Mouse (Mus musculus): Measurements from ENCODE around the gene Lmcd1.

Gene Lmcd1

GRCm38 (mm10) chr6:112360676-112361075 lies 87.1 kb downstream of the Lmcd1 start:
- peak; percentile 29 to 62 for DNase-seq (ENCODE audit: low spot score in 2 of 2)

DNA sequence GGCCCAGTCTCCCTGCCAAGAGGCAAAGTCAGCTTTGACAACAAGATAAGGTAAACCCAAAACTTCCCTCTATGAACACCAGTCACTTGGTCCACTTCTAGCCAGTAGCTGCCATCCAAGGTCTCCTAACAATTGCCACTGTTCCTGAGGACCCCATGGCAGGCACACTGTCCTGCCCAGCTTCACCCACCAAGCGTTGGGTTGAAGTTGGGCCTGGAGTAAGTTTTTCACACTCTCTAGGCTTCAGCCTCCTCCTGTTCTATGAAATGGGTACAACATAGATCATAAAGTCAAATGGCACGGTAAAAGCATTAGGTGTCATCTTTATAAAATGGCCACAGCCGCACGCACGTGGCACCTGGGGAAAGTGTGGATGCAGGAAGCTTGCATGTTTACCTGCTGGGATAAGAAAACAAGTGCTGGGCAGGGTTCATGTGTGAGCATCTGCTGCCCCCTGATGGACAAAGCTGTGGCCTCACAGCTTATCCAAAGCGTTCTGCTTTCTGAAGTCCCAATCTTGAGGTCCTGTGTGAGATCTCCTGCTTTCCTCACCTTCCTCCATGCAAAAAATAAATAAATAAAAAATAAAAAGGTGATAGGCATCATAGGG lies 88.9 kb downstream of the Lmcd1 start:
- peak; percentile 72 to 80 for DNase-seq (ENCODE audit: low spot score in 2 of 2)

DNA sequence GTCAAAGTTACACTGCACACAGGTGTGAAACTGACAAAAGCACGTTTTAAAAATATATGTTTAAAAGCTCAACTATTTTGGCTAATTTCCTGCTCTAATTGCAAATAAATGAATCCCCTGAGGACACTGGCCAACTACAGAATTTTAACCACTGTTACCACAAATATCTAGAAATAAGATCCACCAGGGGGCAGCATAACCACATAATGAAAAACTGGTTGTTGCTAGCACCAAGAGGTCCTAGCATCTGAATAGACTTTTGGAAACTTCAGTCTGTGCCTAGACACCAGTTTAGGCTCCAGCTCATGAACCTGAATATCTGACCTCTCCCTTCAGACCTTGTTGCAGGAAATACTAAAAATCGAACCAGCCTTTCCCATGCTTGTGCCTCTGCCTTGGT lies 91.0 kb downstream of the Lmcd1 start:
- DNase-seq (ENCODE audit: low spot score in 2 of 2), result peak in 1 of 2 experiments; percentile 55

- no peak for DNase-seq (ENCODE audit: low spot score in 2 of 2)
Measured at GRCm38 (mm10) chr6:112365294-112365693, 91.7 kb downstream of the Lmcd1 start.

- peak in 1 of 2 experiments; percentile 44 for DNase-seq (ENCODE audit: low spot score in 2 of 2)
Measured at GRCm38 (mm10) chr6:112373886-112374585, 100.5 kb downstream of the Lmcd1 start.

GRCm38 (mm10) chr6:112375661-112376392 lies 102.3 kb downstream of the Lmcd1 start:
- no peak for DNase-seq (ENCODE audit: low spot score in 2 of 2)

DNA sequence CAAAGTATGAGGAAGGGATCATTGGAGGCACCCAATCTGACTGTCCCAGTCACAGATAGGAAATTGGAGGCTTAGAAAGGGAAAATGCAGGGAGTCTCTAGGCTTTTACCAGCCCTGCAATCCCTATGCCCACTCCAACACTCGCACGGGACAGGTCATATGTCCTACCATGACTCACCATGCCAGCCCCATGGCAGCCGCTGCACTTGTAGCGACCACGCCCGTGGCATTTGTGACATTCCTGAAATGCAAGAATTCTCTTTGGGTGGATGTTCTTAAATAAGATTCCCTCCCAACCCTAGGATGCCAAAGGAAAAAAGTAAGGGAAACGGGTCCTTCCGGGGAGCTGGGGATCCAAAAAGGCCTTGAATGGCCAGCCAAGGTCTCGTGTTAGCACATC lies 105.5 kb downstream of the Lmcd1 start:
- DNase-seq (ENCODE audit: low spot score in 2 of 2), result no peak
